Mouse (Mus musculus) embryonic facial prominence, embryonic 11.5 days (tissue): ENCODE measurements at regions not wholly inside any gene's neighbourhood (a gene's known extent, or its start where the extent isn't known, plus 50 kb on each side); places are given as distances from the start of the nearest gene placed in this dataset.

Experiments used
- ATAC-seq: fragments of 200-750 bp; cut with Nextera tagmentation; replicated peaks from 2 replicates; pipeline ENCODE4 v1.8.0; 2017; ENCODE audit warnings: low read depth; ENCODE audit not compliant: insufficient number of reproducible peaks, low FRiP score, low TSS enrichment
- DNase-seq: peaks from one replicate; pipeline ENCODE4 v3.0.0-alpha.2; 2015; ENCODE audit warnings: low spot score
- H3K27ac ChIP-seq: fragments of 300-500 bp; sonication (generic); replicated peaks from 2 replicates; pipeline ENCODE4 v1.5.1; 2014; ENCODE audit warnings: mild to moderate bottlenecking, low read depth, low read length, control low read depth
- H3K27me3 ChIP-seq: fragments of 300-500 bp; sonication (generic); 2 replicates; pipeline ENCODE4 v1.6.1; 2014; ENCODE audit warnings: mild to moderate bottlenecking, low read length, moderate library complexity, mixed read lengths; ENCODE audit not compliant: control insufficient read depth, insufficient read depth
- H3K36me3 ChIP-seq: fragments of 300-500 bp; sonication (generic); replicated peaks from 2 replicates; pipeline ENCODE4 v1.6.1; 2014; ENCODE audit warnings: low read depth, mild to moderate bottlenecking, low read length, moderate library complexity, mixed read lengths; ENCODE audit not compliant: control insufficient read depth, insufficient read depth
- H3K4me1 ChIP-seq: fragments of 300-500 bp; sonication (generic); 2 replicates; pipeline ENCODE4 v1.6.1; 2014; ENCODE audit warnings: low read length, mixed read lengths; ENCODE audit not compliant: control insufficient read depth, insufficient read depth
- H3K4me2 ChIP-seq: fragments of 300-500 bp; sonication (generic); 2 replicates; pipeline ENCODE4 v1.6.1; 2014; ENCODE audit warnings: low read depth, mild to moderate bottlenecking, control low read depth, low read length, moderate library complexity
- H3K4me3 ChIP-seq: fragments of 300-500 bp; sonication (generic); 2 replicates; pipeline ENCODE4 v1.5.1; 2014; ENCODE audit warnings: low read depth, low read length, control low read depth
- H3K9ac ChIP-seq: fragments of 300-500 bp; sonication (generic); replicated peaks from 2 replicates; pipeline ENCODE4 v1.6.1; 2014; ENCODE audit warnings: mild to moderate bottlenecking, control low read depth, low read length
- H3K9me3 ChIP-seq: fragments of 300-500 bp; sonication (generic); replicated peaks from 2 replicates; pipeline ENCODE4 v1.6.1; 2016; ENCODE audit warnings: mild to moderate bottlenecking, low read length, inconsistent platforms, mixed read lengths; ENCODE audit not compliant: control insufficient read depth
- WGBS: fragments of 180-500 bp; shearing (Covaris S2); extraction: QIAGEN DNeasy Blood & Tissue Kit; methylation state at CpG from one replicate; pipeline ENCODE4 v1.1.7; 2014; 5-methylcytosine and 5-hydroxymethylcytosine counted together

- no peak for ATAC-seq
Observed at GRCm38 (mm10) chr13:56021716-56022115, 114.4 kb downstream of the H2afy start.

GRCm38 (mm10) chr13:56014006-56014405 lies 122.2 kb downstream of the H2afy start:
- Histone ChIP-seq H3K27ac (no peak overlapping the region), H3K4me2 (no peak overlapping the region), H3K4me3 (no peak overlapping the region), H3K27me3 (no peaks in the 10 kb centered on the region), H3K9me3 (no peaks in the 10 kb centered on the region), H3K36me3 (no peaks in the 10 kb centered on the region), H3K9ac (no peak overlapping the region), H3K4me1 (no peaks in the 10 kb centered on the region)
- DNase-seq (no peak), ATAC-seq (no peak)

More at GRCm38 (mm10) chr13:56021716-56022115, 114.4 kb downstream of the H2afy start:
- H3K27me3 ChIP-seq = no peaks in the 10 kb centered on the region
- H3K27ac ChIP-seq = no peak overlapping the region
- no peaks in the 10 kb centered on the region for H3K9me3 ChIP-seq
- H3K4me1 ChIP-seq = peaks cover 3% of the 10 kb centered on the region; the same call in 1 of the 2 replicates
- no peak overlapping the region for H3K9ac ChIP-seq
- no peaks in the 10 kb centered on the region for H3K36me3 ChIP-seq
- no peak for DNase-seq
- no peak overlapping the region for H3K4me3 ChIP-seq
- no peak overlapping the region for H3K4me2 ChIP-seq
- WGBS = 86% methylated on average over 3 of the region's 3 CpGs

- 47% methylated on average over 6 of the region's 6 CpGs for WGBS
- DNase-seq (peak; percentile 64), ATAC-seq (0 out of 2 replicates have a peak, but pooled peaks have one; percentile 39)
- Histone ChIP-seq H3K4me1 (no peaks in the 10 kb centered on the region), H3K36me3 (no peaks in the 10 kb centered on the region), H3K9me3 (no peaks in the 10 kb centered on the region), H3K9ac (no peak overlapping the region), H3K27ac (no peak overlapping the region), H3K4me2 (no peak overlapping the region), H3K27me3 (no peaks in the 10 kb centered on the region), H3K4me3 (no peak overlapping the region)
Observed at GRCm38 (mm10) chr13:56010416-56010815, 125.7 kb downstream of the H2afy start.

- no peak overlapping the region for H3K27ac ChIP-seq
- no peaks in the 10 kb centered on the region for H3K27me3 ChIP-seq
- ATAC-seq (no peak), DNase-seq (no peak)
- H3K4me2 ChIP-seq = no peak overlapping the region
- no peak overlapping the region for H3K9ac ChIP-seq
- H3K36me3 ChIP-seq = no peaks in the 10 kb centered on the region
- 81% methylated on average over 2 of the region's 2 CpGs for WGBS
- H3K4me3 ChIP-seq = no peak overlapping the region
- H3K9me3 ChIP-seq = no peaks in the 10 kb centered on the region
- no peaks in the 10 kb centered on the region for H3K4me1 ChIP-seq
Observed at GRCm38 (mm10) chr13:56006827-56007226, 129.3 kb downstream of the H2afy start.

GRCm38 (mm10) chr13:56005746-56006145 lies 130.4 kb downstream of the H2afy start:
- Histone ChIP-seq H3K27me3 (no peaks in the 10 kb centered on the region), H3K4me3 (no peak overlapping the region), H3K4me1 (no peaks in the 10 kb centered on the region), H3K27ac (no peak overlapping the region), H3K9ac (no peak overlapping the region), H3K4me2 (no peak overlapping the region), H3K9me3 (no peaks in the 10 kb centered on the region), H3K36me3 (no peaks in the 10 kb centered on the region)
- WGBS = 83% methylated on average over 3 of the region's 3 CpGs
- DNase-seq = no peak
- no peak for ATAC-seq

- Histone ChIP-seq H3K27me3 (no peaks in the 10 kb centered on the region), H3K9ac (no peak overlapping the region), H3K36me3 (no peaks in the 10 kb centered on the region), H3K4me3 (no peak overlapping the region), H3K4me2 (no peak overlapping the region), H3K27ac (no peak overlapping the region), H3K9me3 (no peaks in the 10 kb centered on the region), H3K4me1 (no peaks in the 10 kb centered on the region)
- peak; percentile 74 for DNase-seq
- ATAC-seq = no peak
- 68% methylated on average over 18 of the region's 18 CpGs for WGBS
Observed at GRCm38 (mm10) chr13:56003724-56004393, 132.3 kb downstream of the H2afy start.

- Histone ChIP-seq H3K4me3 (no peak overlapping the region), H3K4me2 (no peak overlapping the region), H3K9me3 (no peaks in the 10 kb centered on the region), H3K27me3 (no peaks in the 10 kb centered on the region), H3K4me1 (no peaks in the 10 kb centered on the region), H3K27ac (no peak overlapping the region), H3K9ac (no peak overlapping the region), H3K36me3 (no peaks in the 10 kb centered on the region)
- DNase-seq = no peak
- no peak for ATAC-seq
- WGBS = 91% methylated on average over 4 of the region's 4 CpGs
Observed at GRCm38 (mm10) chr13:55995255-55995654, 140.9 kb downstream of the H2afy start.

GRCm38 (mm10) chr13:55994460-55994859 lies 141.7 kb downstream of the H2afy start:
- Histone ChIP-seq H3K4me1 (no peaks in the 10 kb centered on the region), H3K27ac (no peak overlapping the region), H3K27me3 (no peaks in the 10 kb centered on the region), H3K4me2 (no peak overlapping the region), H3K9ac (no peak overlapping the region), H3K9me3 (no peaks in the 10 kb centered on the region), H3K36me3 (no peaks in the 10 kb centered on the region), H3K4me3 (no peak overlapping the region)
- DNase-seq (no peak), ATAC-seq (no peak)
- 89% methylated on average over 2 of the region's 2 CpGs for WGBS
